Mouse (Mus musculus): ENCODE measurements around the gene Srpk3. TPM values are rescaled to one million over a fixed set of nuclear protein-coding genes. Genes with fewer than 3 reads are reported as not detected.

Gene Srpk3
- under 1 TPM in 1 of 2 experiments, not detected in 1; 0.64 TPM for total RNA-seq (2023)

DNA sequence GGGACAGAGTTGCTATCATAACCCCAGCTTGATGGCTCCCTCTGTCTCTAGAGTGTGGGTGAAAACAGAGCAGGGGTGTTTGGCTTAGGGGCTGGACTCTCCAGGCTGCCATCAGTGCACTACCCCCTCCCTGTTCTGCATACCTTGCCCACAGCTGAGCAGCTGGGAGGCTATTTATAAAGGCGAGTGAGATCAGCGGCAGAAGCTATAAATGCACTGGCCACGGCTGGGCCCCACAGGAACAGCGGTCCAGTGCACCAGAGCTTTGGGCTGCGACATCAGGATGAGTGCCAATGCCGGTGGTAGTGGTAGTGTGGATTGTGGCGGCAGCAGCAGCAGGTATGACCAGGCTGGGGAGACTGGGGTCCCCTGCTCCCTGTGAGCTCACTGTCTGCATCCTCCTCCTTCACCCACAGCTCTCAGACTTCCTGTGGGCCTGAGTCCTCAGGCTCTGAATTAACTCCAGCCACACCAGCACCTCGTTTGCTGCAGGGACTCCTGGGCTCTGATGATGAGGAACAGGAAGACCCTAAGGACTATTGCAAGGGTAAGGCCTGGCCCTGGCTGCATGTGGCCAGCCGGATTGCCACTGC is at the start of gene Srpk3:
TSS of gene Srpk3 (plus strand) at position 238 of the 593 bp plus-strand sequence.

DNA sequence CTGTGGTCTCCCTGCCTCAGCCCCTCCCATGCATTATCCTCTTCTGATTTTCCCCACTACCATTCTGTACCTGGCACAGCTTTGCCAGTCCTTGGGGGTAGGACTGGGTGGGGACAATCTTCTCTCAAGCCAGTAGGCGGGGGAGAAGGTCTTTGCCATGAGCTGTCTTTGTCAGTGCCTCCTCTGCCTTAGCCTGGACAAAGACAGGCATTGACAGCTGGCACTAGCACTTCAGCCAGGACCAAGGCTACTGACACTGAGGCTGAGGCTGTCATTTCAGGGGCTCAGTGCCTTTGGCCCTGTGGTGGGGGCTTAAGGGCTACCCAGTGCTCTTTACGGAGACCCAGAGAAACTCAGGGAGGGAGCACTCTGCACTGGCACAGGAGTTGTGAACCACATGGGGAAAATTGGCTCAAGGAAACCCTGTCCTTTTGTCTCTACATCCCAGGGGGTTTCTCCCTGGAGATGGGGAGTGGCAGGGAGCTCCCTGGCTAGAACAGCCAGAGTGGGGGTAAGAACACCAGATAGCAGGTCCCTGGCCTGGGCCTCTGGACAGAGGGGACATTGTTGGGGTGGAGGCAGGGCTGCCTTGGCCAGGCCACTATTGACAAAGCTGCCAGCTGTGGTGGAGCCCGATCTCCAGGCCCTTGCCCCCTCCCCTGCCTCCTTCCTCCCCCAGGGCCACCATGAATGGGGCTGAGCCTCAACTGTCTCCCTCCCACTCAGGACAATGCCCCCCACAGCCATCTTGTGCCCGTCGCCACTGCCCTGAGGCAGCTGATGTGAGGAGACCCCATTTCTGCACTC is 17.7 kb upstream of the Srpk3 start, which contains the start of gene Plxnb3:
TSS of gene Plxnb3 (plus strand) at position 757 of the 807 bp plus-strand sequence.

DNA sequence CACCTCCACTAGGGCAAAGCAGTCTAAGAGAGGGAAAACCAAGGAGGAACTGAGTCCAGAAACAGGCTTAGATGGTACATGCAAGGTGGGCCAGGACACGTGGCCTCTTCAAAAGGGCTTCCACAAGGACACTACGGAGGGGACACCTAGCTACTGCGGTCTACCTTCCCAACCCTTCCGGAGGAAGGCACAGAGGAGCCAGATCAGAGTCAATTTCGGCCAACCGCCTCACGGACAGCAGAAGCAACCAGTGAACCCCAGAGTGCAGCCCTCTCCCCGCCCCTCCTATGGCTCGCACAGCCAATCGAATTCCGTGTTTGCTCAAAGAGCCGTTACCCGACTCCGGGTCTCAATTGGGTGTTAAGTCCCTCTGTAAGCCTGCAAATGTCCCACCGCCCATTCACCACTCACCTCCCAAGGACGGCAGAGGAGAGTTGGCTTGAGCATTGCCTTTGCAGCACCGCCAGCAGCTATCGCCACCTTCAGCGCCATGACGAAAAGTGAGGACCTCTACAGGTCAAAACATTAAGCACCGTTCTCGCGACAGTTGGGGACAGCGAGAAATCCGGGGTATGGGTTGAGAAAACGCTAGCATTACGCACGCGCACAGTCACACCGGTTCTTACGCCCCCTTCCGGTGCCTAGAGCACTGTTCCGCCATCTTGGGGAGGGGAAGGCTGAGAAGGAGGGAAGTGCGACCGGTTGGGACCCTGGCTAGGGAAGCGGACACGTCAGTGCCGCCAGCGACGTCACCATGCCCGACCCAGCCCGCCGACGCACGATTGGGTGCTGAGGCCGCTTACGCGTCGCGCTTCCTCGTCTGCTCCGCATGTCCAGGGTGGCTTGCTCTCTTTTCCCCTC is 12.4 kb downstream of the Srpk3 start, which contains the start of the genes Idh3g and Ssr4:
TSS of gene Idh3g (minus strand) at position 534 of the 861 bp plus-strand sequence.
TSS of gene Ssr4 (plus strand) at position 665 of the 861 bp plus-strand sequence.

DNA sequence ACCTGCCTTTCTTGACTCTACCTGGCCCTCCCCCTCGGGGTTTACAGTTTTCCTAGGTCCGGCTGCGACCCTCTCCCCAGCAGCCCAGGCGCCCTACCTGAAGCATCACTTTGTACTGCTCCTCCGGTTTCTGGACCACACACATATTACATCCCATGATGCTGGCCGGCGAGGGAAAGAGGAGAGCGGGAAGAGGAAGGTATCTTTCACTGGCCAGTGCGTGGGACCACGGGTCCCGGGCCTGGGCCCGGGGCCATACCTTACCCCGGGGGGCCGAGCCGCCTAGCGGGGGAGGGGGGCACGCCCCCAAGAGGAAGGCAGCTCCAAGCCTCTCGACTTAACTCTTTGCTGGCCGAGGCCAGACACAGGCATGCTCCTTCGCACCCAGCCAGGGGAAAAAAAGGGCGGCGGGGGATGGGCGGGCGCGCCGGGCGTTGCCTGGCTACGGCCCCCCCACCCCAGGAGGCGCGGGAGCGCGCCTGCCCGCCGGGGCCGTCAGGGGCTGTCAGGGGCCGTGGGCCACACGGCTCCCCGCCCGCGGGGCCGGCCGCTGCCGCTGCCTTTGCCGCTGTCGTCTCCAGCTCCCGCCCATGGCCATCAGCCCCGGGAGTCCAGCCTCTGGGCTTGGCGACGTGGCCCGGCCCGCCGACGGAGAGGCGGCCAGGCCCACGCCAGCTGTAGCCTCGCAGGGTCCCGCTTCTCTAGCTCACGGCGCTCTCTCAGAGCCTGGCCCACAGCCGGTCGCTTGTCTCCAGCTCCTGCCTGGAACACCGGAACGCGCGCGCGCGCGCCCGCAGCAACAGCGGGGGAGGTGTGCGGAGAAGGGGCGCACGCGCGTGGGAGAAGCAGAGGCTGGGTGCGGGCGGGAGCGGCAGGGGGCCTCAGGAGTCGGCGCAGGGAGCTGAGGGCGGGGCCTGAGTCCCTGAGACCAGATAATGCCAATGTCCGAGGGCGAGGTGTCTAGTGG is 50.3 kb downstream of the Srpk3 start, which contains the start of gene Pdzd4:
TSS of gene Pdzd4 (minus strand) at position 785 of the 967 bp plus-strand sequence.

Other genes starting within 250 kb of the Srpk3 start
- under 1 TPM; 0.38 to 0.41 TPM for gene Dusp9, start 135.0 kb upstream of the Srpk3 start, total RNA-seq (2023)
- under 1 TPM; 0.61 to 0.68 TPM for gene Pnck, start 114.3 kb upstream of the Srpk3 start, total RNA-seq (2023)
- 1 to 10 TPM; 1.5 to 3.8 TPM for gene Slc6a8, start 101.3 kb upstream of the Srpk3 start, total RNA-seq (2023)
- gene Bcap31, start 58.2 kb upstream of the Srpk3 start, total RNA-seq (2023) = 100 to 1,000 TPM; 107 to 109 TPM
- gene Abcd1, start 57.8 kb upstream of the Srpk3 start, total RNA-seq (2023) = 10 to 100 TPM; 29.4 to 33.9 TPM
- not detected for gene Plxnb3, start 17.3 kb upstream of the Srpk3 start, total RNA-seq (2023)
- gene Idh3g, start 12.5 kb downstream of the Srpk3 start, total RNA-seq (2023) = 100 to 1,000 TPM; 125 to 131 TPM
- 100 to 1,000 TPM; 104 to 147 TPM for gene Ssr4, start 12.6 kb downstream of the Srpk3 start, total RNA-seq (2023)
- 1 to 10 TPM; 1.4 to 3.3 TPM for gene Pdzd4, start 50.6 kb downstream of the Srpk3 start, total RNA-seq (2023)
- gene Avpr2, start 117.7 kb downstream of the Srpk3 start, total RNA-seq (2023) = not detected
- gene L1cam, start 121.7 kb downstream of the Srpk3 start, total RNA-seq (2023) = 10 to 100 TPM; 39.9 to 56.0 TPM
- 100 to 1,000 TPM; 287 to 307 TPM for gene Arhgap4, start 147.5 kb downstream of the Srpk3 start, total RNA-seq (2023)
- 10 to 100 TPM; 64.6 to 88.6 TPM for gene Naa10, start 147.5 kb downstream of the Srpk3 start, total RNA-seq (2023)
- 1 to 10 TPM; 2.1 to 6.0 TPM for gene Renbp, start 156.4 kb downstream of the Srpk3 start, total RNA-seq (2023)
- 100 to 1,000 TPM in 1 of 2 experiments, 10 to 100 TPM in 1; 96.1 to 110 TPM for gene Hcfc1, start 192.0 kb downstream of the Srpk3 start, total RNA-seq (2023)
- gene Irak1, start 249.5 kb downstream of the Srpk3 start, total RNA-seq (2023) = 100 to 1,000 TPM; 128 to 146 TPM